8 mouse cellular contexts compared by ENCODE assay signal in the genomic region with DNA sequence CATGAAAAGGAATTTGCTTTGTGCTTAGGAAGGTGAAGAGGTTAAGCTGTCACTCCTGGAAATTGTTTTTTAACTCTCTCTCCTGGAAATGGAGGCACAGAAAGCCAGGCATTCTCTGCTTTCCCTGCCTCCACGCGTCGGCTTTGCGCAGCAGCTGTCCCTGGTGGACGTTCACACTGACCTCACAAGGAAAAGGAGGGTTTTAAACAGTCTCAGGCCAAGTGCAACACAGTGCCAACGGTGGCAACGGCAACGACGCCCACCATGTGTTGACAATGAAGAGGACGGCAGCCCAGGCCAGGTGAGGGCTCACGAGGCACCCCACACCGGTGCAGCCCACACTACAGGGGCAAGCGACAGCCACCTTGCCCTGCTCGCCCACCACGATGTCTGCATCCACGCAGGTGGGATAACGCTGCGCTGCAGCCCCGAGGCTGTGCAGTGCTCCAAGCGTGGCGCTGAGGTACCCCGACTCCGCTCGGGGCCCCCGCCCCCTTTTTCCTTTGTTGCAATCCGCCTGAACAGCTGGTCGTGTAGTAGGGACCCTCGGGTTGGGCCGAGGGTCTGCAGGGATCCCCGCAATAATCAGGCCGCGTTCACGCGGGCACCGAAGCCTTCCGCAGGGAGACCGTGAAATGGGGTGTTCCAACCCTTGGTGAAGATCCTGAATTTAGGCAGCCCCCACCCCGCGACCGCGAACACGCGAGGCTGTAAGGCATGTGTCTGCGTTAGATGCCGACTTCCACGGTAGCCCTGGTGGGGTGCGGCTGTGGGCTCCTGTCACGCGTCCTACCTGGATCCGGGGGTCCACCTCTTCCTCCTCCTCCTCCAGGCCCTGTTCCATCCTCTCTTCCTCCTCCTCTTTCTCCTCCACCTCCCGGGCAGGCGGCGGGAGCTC. TPM values are rescaled to one million over a fixed set of nuclear protein-coding genes. Genes with fewer than 3 reads are reported as not detected.
DNase-seq lines count a peak whose midpoint lies in the region; ATAC-seq and TF ChIP-seq lines count a peak whose summit lies in the region.

No protein-coding gene starts in this region.

- H3K36me3 ChIP-seq in heart, embryonic 14.5 days (ENCODE audit: control insufficient read depth, insufficient read depth, low read length): no peaks in the 10 kb centered on the region
- H3K36me3 ChIP-seq in kidney, postnatal 0 days (ENCODE audit: insufficient read depth, low read length): no peaks in the 10 kb centered on the region
- no peaks in the 10 kb centered on the region; the same call in 1 of the 2 replicates for H3K36me3 ChIP-seq in midbrain, embryonic 12.5 days

- ATAC-seq in heart, embryonic 14.5 days (ENCODE audit: insufficient number of reproducible peaks, insufficient read depth, low FRiP score, low read depth): no peak; the same call in 1 of the 2 replicates
- peak; percentile 36 for ATAC-seq in kidney, postnatal 0 days (replicated peaks; ENCODE audit: low FRiP score, low read depth)
- peak; percentile 75 for ATAC-seq in midbrain, embryonic 12.5 days (ENCODE audit: low FRiP score, low read depth)

- peaks cover 7 to 9% of the 10 kb centered on the region in 2 experiments for H3K4me1 ChIP-seq in heart, embryonic 14.5 days (ENCODE audit: control insufficient read depth in 2 of 2, insufficient read depth in 2 of 2, low read length in 2 of 2)
- H3K4me1 ChIP-seq in kidney, postnatal 0 days (replicated peaks; ENCODE audit: insufficient read depth, low read length): peaks cover 22% of the 10 kb centered on the region
- peaks cover 16% of the 10 kb centered on the region for H3K4me1 ChIP-seq in midbrain, embryonic 12.5 days

- H3K4me3 ChIP-seq in heart, embryonic 14.5 days (ENCODE audit: control insufficient read depth in 1 of 2, insufficient read depth in 1 of 2, low read depth in 1 of 2, low read length in 2 of 2): peak overlapping the region; percentile 74 to 86
- peak overlapping the region; percentile 86 for H3K4me3 ChIP-seq in kidney, postnatal 0 days (replicated peaks; ENCODE audit: low read depth, low read length)
- H3K4me3 ChIP-seq in midbrain, embryonic 12.5 days: peak overlapping the region; percentile 80

- H3K27ac ChIP-seq in heart, embryonic 14.5 days (replicated peaks in 1 of 2; ENCODE audit: control insufficient read depth in 1 of 2, insufficient read depth in 1 of 2, low read depth in 2 of 2, low read length in 2 of 2): peak overlapping the region; percentile 28 to 61
- H3K27ac ChIP-seq in kidney, postnatal 0 days: peak overlapping the region; percentile 76
- peak overlapping the region; percentile 85 for H3K27ac ChIP-seq in midbrain, embryonic 12.5 days (replicated peaks)

- peak overlapping the region; percentile 88 for H3K9ac ChIP-seq in heart, embryonic 14.5 days (ENCODE audit: low read length)
- peak overlapping the region; percentile 85 for H3K9ac ChIP-seq in kidney, postnatal 0 days (ENCODE audit: low read depth, low read length)
- peak overlapping the region; percentile 83 for H3K9ac ChIP-seq in midbrain, embryonic 12.5 days (replicated peaks)

- peak; percentile 30 for TF ChIP-seq CTCF in kidney, postnatal 0 days (IDR thresholded peaks at IDR 0.05; ENCODE audit: low read depth)

- peak; percentile 50 for DNase-seq in cerebellum, adult 11 months
- no peak for DNase-seq in cerebellum, adult 11-12 months
- peak; percentile 40 for DNase-seq in CD4-positive, CD25-positive, alpha-beta regulatory T cell, adult 2 months (ENCODE audit: low read depth, low spot score)
- DNase-seq in cerebellum, postnatal 14 days: peak; percentile 69 to 74
- DNase-seq in kidney, postnatal 0 days (ENCODE audit: low spot score): peak; percentile 61
- DNase-seq in testis, postnatal 10 days (ENCODE audit: low spot score): peak; percentile 67

- H3K27me3 ChIP-seq in heart, embryonic 14.5 days (ENCODE audit: control insufficient read depth, insufficient read depth, low read length): no peaks in the 10 kb centered on the region
- H3K27me3 ChIP-seq in kidney, postnatal 0 days (ENCODE audit: insufficient read depth, low read length): no peaks in the 10 kb centered on the region
- H3K27me3 ChIP-seq in midbrain, embryonic 12.5 days: peaks cover 20% of the 10 kb centered on the region; the same call in 1 of the 2 replicates

- WGBS in heart, embryonic 14.5 days: 1% methylated on average over 53 of the region's 53 CpGs
- 1% methylated on average over 53 of the region's 53 CpGs for WGBS in kidney, postnatal 0 days
- WGBS in midbrain, embryonic 12.5 days: under 1% methylated on average over 53 of the region's 53 CpGs

- H3K4me2 ChIP-seq in heart, embryonic 14.5 days (ENCODE audit: low read length): peak overlapping the region; percentile 99
- peak overlapping the region; percentile 98 for H3K4me2 ChIP-seq in kidney, postnatal 0 days (ENCODE audit: low read length)
- H3K4me2 ChIP-seq in midbrain, embryonic 12.5 days (replicated peaks): peak overlapping the region; percentile 91

- no peaks in the 10 kb centered on the region for H3K9me3 ChIP-seq in heart, embryonic 14.5 days (ENCODE audit: control insufficient read depth, low read length)
- H3K9me3 ChIP-seq in kidney, postnatal 0 days (replicated peaks; ENCODE audit: low read length): no peaks in the 10 kb centered on the region
- no peaks in the 10 kb centered on the region for H3K9me3 ChIP-seq in midbrain, embryonic 12.5 days

RNA-seq across cellular contexts. Expression of a gene that starts 0.6 kb away (rescaled TPM):
- 13.0 and 13.5 TPM in 2 replicates for polyA plus RNA-seq in heart, embryonic 14.5 days (2014; fragmentation: Nextera tagmentation; extraction: Ambion mirVana)
- 45.2 and 46.8 TPM in 2 replicates for polyA plus RNA-seq in kidney, postnatal 0 days (2015; fragmentation: Nextera tagmentation; extraction: Ambion mirVana)
- polyA plus RNA-seq in midbrain, embryonic 12.5 days (2016; fragmentation: Nextera tagmentation; extraction: Ambion mirVana): 43.3 and 46.8 TPM in 2 replicates

RNA-seq across cellular contexts. Expression of a gene that starts 58.9 kb away (rescaled TPM):
- 13.1 and 13.2 TPM in 2 replicates for polyA plus RNA-seq in heart, embryonic 14.5 days (2014; fragmentation: Nextera tagmentation; extraction: Ambion mirVana)
- polyA plus RNA-seq in kidney, postnatal 0 days (2015; fragmentation: Nextera tagmentation; extraction: Ambion mirVana): 14.9 and 16.0 TPM in 2 replicates
- polyA plus RNA-seq in midbrain, embryonic 12.5 days (2016; fragmentation: Nextera tagmentation; extraction: Ambion mirVana): 19.7 and 20.3 TPM in 2 replicates

RNA-seq across cellular contexts. Expression of a gene that starts 59.6 kb away (rescaled TPM):
- 36.6 and 40.7 TPM in 2 replicates for polyA plus RNA-seq in heart, embryonic 14.5 days (2014; fragmentation: Nextera tagmentation; extraction: Ambion mirVana)
- 43.9 and 51.6 TPM in 2 replicates for polyA plus RNA-seq in kidney, postnatal 0 days (2015; fragmentation: Nextera tagmentation; extraction: Ambion mirVana)
- 70.1 and 72.3 TPM in 2 replicates for polyA plus RNA-seq in midbrain, embryonic 12.5 days (2016; fragmentation: Nextera tagmentation; extraction: Ambion mirVana)
